10 mouse cellular contexts compared by ENCODE assay signal in genomic region chr1:39867966-39868593, GRCm38 (mm10). TPM values are rescaled to one million over a fixed set of nuclear protein-coding genes. Genes with fewer than 3 reads are reported as not detected.
DNase-seq lines count a peak whose midpoint lies in the region; ATAC-seq and TF ChIP-seq lines count a peak whose summit lies in the region.
"Had no signal": no experiment of that assay in that cellular context is flagged by ENCODE, and none has a peak within 500 bp of the region (broad histone marks: within the 10 kb centered on the region; RNA-seq: fewer than 3 reads in every experiment).

No protein-coding gene starts in this region.

- no peak for TF ChIP-seq POLR2A in brain, embryonic 14.5 days (IDR thresholded peaks at IDR 0.05; ENCODE audit: borderline replicate concordance, extremely low read depth, insufficient read depth, insufficient read length, poor library complexity, severe bottlenecking)
- TF ChIP-seq POLR2A in kidney, adult 2 months (IDR thresholded peaks at IDR 0.05; ENCODE audit: low read depth, low read length), result no peak

- 50% methylated on average over 6 of the region's 6 CpGs for WGBS in kidney, adult 2 months
- 14% methylated on average over 6 of the region's 6 CpGs for WGBS in lung, embryonic 15.5 days

- DNase-seq in 3134 (ENCODE audit: extremely low read depth, insufficient read length, low spot score), result peak; percentile 52
- peak; percentile 23 for DNase-seq in brain, embryonic 14.5 days (ENCODE audit: low read depth)
- DNase-seq in gastrocnemius, postnatal 25 days, result peak; percentile 61
- DNase-seq in kidney, adult 2 months, result peak; percentile 79
- DNase-seq in B cell, adult 2 months, result no peak
- DNase-seq in layer of hippocampus, adult 8-10 months (ENCODE audit: low spot score in 2 of 2), result no peak

- ATAC-seq in lung, embryonic 15.5 days (ENCODE audit: borderline replicate concordance, extremely low read depth, low FRiP score, low TSS enrichment), result no peak
- ATAC-seq in erythroid progenitor cell, adult 5-6 weeks (replicated peaks; ENCODE audit: low FRiP score, poor library complexity, severe bottlenecking), result no peak
- ATAC-seq: Patski had no signal

- H3K27me3 ChIP-seq in kidney, adult 2 months (replicated peaks; ENCODE audit: control insufficient read depth, insufficient read depth, low read length), result no peaks in the 10 kb centered on the region
- H3K27me3 ChIP-seq in lung, embryonic 15.5 days, result no peaks in the 10 kb centered on the region

- no peak overlapping the region for H3K4me2 ChIP-seq in lung, embryonic 15.5 days

- no peaks in the 10 kb centered on the region for H3K4me1 ChIP-seq in kidney, adult 2 months (ENCODE audit: control insufficient read depth, insufficient read depth, low read length)
- peaks cover 32% of the 10 kb centered on the region for H3K4me1 ChIP-seq in lung, embryonic 15.5 days

- H3K9me3 ChIP-seq in lung, embryonic 15.5 days, result no peaks in the 10 kb centered on the region

- no peak for TF ChIP-seq CTCF in brain, embryonic 14.5 days (IDR thresholded peaks at IDR 0.05; ENCODE audit: borderline replicate concordance, extremely low read depth, insufficient read depth, insufficient read length)
- no peak for TF ChIP-seq CTCF in kidney, adult 2 months (conservative IDR thresholded peaks at IDR 0.05; ENCODE audit: insufficient read depth, insufficient read length, low read depth, low read length)

- H3K9ac ChIP-seq in lung, embryonic 15.5 days, result no peak overlapping the region

- no peaks in the 10 kb centered on the region for H3K36me3 ChIP-seq in kidney, adult 2 months (ENCODE audit: control insufficient read depth, insufficient read depth, low read length)
- H3K36me3 ChIP-seq in lung, embryonic 15.5 days, result no peaks in the 10 kb centered on the region

- no peak overlapping the region for H3K27ac ChIP-seq in kidney, adult 2 months (ENCODE audit: insufficient read depth, low read depth, low read length)
- peak overlapping the region; percentile 38; the same call in 1 of the 2 replicates for H3K27ac ChIP-seq in lung, embryonic 15.5 days
- H3K27ac ChIP-seq: macrophage had no signal

- H3K4me3 ChIP-seq in kidney, adult 2 months (ENCODE audit: insufficient read depth, low read depth, low read length), result no peak overlapping the region
- no peak overlapping the region for H3K4me3 ChIP-seq in lung, embryonic 15.5 days

RNA-seq across cellular contexts. Expression of gene Map4k4, which starts 32.6 kb away (rescaled TPM):
- polyA plus RNA-seq in brain, embryonic 14.5 days (2012; rRNA removed), result 358 and 424 TPM in 2 replicates
- total RNA-seq in gastrocnemius, postnatal 25 days (2021), result 10 to 100 TPM; 32.6 to 36.0 TPM
- 28.3 and 29.2 TPM in 2 replicates for polyA plus RNA-seq in kidney, adult 2 months (2012; rRNA removed)
- polyA plus RNA-seq in lung, embryonic 15.5 days (2015; fragmentation: Nextera tagmentation; extraction: Ambion mirVana), result 30.9 and 39.5 TPM in 2 replicates
- 100 to 1,000 TPM; 127 to 159 (median 152) TPM for total RNA-seq in layer of hippocampus, adult 8-10 months (2022)
- total RNA-seq in erythroid progenitor cell, adult 5-6 weeks (2015; ENCODE audit: low replicate concordance), result 15.9 and 28.1 TPM in 2 replicates
- 13.2 and 28.7 TPM in 2 replicates for total RNA-seq in erythroid progenitor cell, adult 5-6 weeks (2017; ENCODE audit: low replicate concordance)

Comparison
In these comparisons a context has a peak if more than half of its experiments do, and no peak if none do; other contexts are left out.
1. DNase-seq: peak in 3134 (single experiment), brain, embryonic 14.5 days (single experiment), gastrocnemius, postnatal 25 days (single experiment) and kidney, adult 2 months (single experiment); none in B cell, adult 2 months (0 of 2) and layer of hippocampus, adult 8-10 months (0 of 2).